Mouse (Mus musculus) spleen, adult 2 months (tissue): ENCODE results near the gene Fam13a. TPM values are rescaled to one million over a fixed set of nuclear protein-coding genes. Genes with fewer than 3 reads are reported as not detected.

Source experiments
- DNase-seq, 2 experiments: peaks; one replicate each; pipeline versions ENCODE4 v3.0.0 to v3.0.0-alpha.2; 2012 to 2021; ENCODE audit warnings: low spot score in 2 of 2, low read depth in 1 of 2
- H3K27ac ChIP-seq: fragments of 200-500 bp; 2 replicates; pipeline ENCODE4 v1.5.1; 2012; ENCODE audit warnings: low read length, inconsistent platforms; ENCODE audit not compliant: insufficient read depth
- H3K27me3 ChIP-seq: fragments of 200-500 bp; 2 replicates; pipeline ENCODE4 v1.6.1; 2012; ENCODE audit warnings: mild to moderate bottlenecking, moderate library complexity, low read length, inconsistent platforms; ENCODE audit not compliant: control insufficient read depth, insufficient read depth
- H3K36me3 ChIP-seq: fragments of 200-500 bp; 2 replicates; pipeline ENCODE4 v1.6.1; 2012; ENCODE audit warnings: mild to moderate bottlenecking, low read length, inconsistent platforms; ENCODE audit not compliant: control insufficient read depth, insufficient read depth
- H3K4me1 ChIP-seq: fragments of 200-500 bp; 2 replicates; pipeline ENCODE4 v1.6.1; 2011; ENCODE audit warnings: inconsistent platforms; ENCODE audit not compliant: control insufficient read depth, insufficient read depth, insufficient read length
- H3K4me3 ChIP-seq: fragments of 200-500 bp; 2 replicates; pipeline ENCODE4 v1.5.1; 2011; ENCODE audit warnings: mild to moderate bottlenecking, inconsistent platforms; ENCODE audit not compliant: insufficient read depth, insufficient read length; ENCODE audit errors: extremely low read depth
- CTCF ChIP-seq: fragments of 200-500 bp; IDR thresholded peaks from 2 replicates; pipeline ENCODE4 v1.5.1; 2011; ENCODE audit warnings: mild to moderate bottlenecking, inconsistent platforms; ENCODE audit not compliant: insufficient read depth, insufficient read length, insufficient replicate concordance; ENCODE audit errors: extremely low read depth
- POLR2A ChIP-seq: fragments of 200-500 bp; IDR thresholded peaks from 2 replicates; pipeline ENCODE4 v1.6.1; 2011; ENCODE audit warnings: low read depth, low read length, inconsistent platforms
- WGBS: fragments of 180-500 bp; shearing (Covaris S2); methylation state at CpG from one replicate; pipeline ENCODE4 v1.1.7; 2018; 5-methylcytosine and 5-hydroxymethylcytosine counted together
- polyA plus RNA-seq: library from polyadenylated mRNA; depleted of rRNA; stranded (reverse); fragments of >200 nt; gene quantifications from 2 replicates; pipeline ENCODE4 v1.2.3, GENCODE M21; 2012

Fam13a gene
- polyA plus RNA-seq, 1 experiment = 0.78 TPM

- Histone ChIP-seq H3K4me1 (no peaks in the 10 kb centered on the region), H3K36me3 (peaks cover 10% of the 10 kb centered on the region), H3K27me3 (no peaks in the 10 kb centered on the region), H3K4me3 (no peak overlapping the region), H3K27ac (no peak overlapping the region)
- TF ChIP-seq CTCF = no peak
- no peak for TF ChIP-seq POLR2A
- WGBS = 93% methylated on average over 8 of the region's 8 CpGs
- no peak for DNase-seq
These were observed 117.0 kb downstream of the Fam13a start for GRCm38 (mm10) chr6:58907336-58907735.

DNA sequence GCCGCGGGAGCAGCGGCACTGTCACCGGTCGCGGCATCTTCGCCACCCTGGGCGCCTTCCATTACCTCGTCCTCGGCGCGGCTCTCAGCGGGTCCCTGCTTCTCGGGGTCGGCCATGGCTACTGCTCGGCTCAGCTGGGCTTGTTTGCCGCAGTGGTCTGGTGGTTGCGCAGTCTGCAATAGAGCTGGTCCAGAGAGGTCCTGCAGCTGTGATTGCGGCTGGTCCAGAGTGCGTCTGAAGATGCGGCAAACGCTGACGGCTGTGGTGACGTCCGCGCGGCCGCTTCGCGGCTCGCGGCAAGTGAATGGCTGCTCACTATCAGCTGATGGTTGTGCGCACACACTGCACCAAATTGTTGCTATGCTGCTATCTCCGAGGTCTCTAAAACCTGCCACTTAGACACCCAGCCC is 117.5 kb downstream of the Fam13a start, which contains the start of gene Nap1l5:
Gene Nap1l5, minus strand, starts transcription at position 225 of the 410 bp plus-strand sequence.
- Histone ChIP-seq H3K4me1 (no peaks in the 10 kb centered on the region), H3K27me3 (no peaks in the 10 kb centered on the region), H3K36me3 (peaks cover 12% of the 10 kb centered on the region), H3K4me3 (no peak within 1 kb of the TSS), H3K27ac (no peak within 1 kb of the TSS)
- TF ChIP-seq POLR2A (no peak), CTCF (no peak)
- no peak for DNase-seq
- 70% methylated on average over 34 of the region's 34 CpGs for whole genome bisulfite sequencing

DNA sequence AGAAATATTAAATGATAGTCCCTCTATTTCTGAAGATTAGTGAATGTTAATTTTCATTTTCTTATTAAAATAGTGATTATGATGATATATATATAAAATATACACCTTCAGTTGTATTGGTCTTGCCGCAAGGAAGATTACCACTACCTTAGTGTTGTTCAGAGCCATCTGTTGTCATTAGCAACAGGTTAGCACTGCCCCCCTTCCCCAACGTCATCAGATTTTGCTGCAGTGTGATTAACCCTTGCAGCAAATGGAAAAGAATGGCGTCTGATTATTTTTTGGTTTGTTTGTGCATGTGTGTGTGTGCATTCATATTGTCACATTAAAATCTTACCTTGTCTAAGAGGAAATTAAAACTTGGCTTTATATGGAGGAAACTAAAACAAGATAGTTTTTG is 119.8 kb downstream of the Fam13a start:
- Histone ChIP-seq H3K4me3 (no peak overlapping the region), H3K27ac (no peak overlapping the region), H3K36me3 (peaks cover 10% of the 10 kb centered on the region), H3K27me3 (no peaks in the 10 kb centered on the region), H3K4me1 (no peaks in the 10 kb centered on the region)
- no peak for DNase-seq
- 83% methylated on average over 3 of the region's 3 CpGs for WGBS
- TF ChIP-seq CTCF = no peak
- no peak for TF ChIP-seq POLR2A

- 69% methylated on average over 8 of the region's 8 CpGs for WGBS
- Histone ChIP-seq H3K27ac (no peak overlapping the region), H3K36me3 (peaks cover 12% of the 10 kb centered on the region), H3K4me1 (no peaks in the 10 kb centered on the region), H3K4me3 (no peak overlapping the region), H3K27me3 (no peaks in the 10 kb centered on the region)
- DNase-seq = no peak
- TF ChIP-seq CTCF (no peak), POLR2A (no peak)
These were observed 121.2 kb downstream of the Fam13a start for GRCm38 (mm10) chr6:58903171-58903570.

- WGBS = 93% methylated on average over 7 of the region's 7 CpGs
- Histone ChIP-seq H3K27me3 (no peaks in the 10 kb centered on the region), H3K4me1 (no peaks in the 10 kb centered on the region), H3K36me3 (peaks cover 17% of the 10 kb centered on the region), H3K4me3 (no peak overlapping the region), H3K27ac (no peak overlapping the region)
- TF ChIP-seq CTCF (no peak), POLR2A (no peak)
- DNase-seq = no peak
These were observed 123.8 kb downstream of the Fam13a start for GRCm38 (mm10) chr6:58900536-58900935.

DNA sequence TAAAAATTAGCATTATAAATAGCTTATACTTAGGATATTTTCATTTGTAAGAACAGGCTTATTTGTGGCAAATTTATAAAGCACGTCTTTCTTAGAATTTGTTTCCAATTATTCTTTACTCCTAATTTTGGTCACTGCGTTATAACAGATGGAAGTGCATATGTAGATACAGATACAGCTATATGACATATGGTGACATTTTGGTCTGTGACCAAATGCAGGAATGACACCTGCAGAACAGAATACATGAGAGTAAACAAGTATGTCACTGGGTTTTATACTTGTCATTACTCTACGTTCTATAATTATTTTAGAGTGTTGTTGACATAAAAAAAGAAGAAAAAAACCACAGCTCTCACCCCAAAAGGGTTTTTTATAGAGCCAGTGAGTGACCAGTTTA is 125.3 kb downstream of the Fam13a start:
- TF ChIP-seq CTCF = no peak
- TF ChIP-seq POLR2A = no peak
- H3K27me3 ChIP-seq = no peaks in the 10 kb centered on the region
- WGBS = 88% methylated on average over 3 of the region's 3 CpGs
- peaks cover 21% of the 10 kb centered on the region for H3K36me3 ChIP-seq
- no peak overlapping the region for H3K27ac ChIP-seq
- H3K4me3 ChIP-seq = no peak overlapping the region
- no peak for DNase-seq
- no peaks in the 10 kb centered on the region for H3K4me1 ChIP-seq

GRCm38 (mm10) chr6:58896648-58897047 is 127.7 kb downstream of the Fam13a start:
- no peak overlapping the region for H3K27ac ChIP-seq
- no peak overlapping the region for H3K4me3 ChIP-seq
- H3K27me3 ChIP-seq = no peaks in the 10 kb centered on the region
- 90% methylated on average over 3 of the region's 3 CpGs for WGBS
- H3K4me1 ChIP-seq = no peaks in the 10 kb centered on the region
- peaks cover 27% of the 10 kb centered on the region for H3K36me3 ChIP-seq
- no peak for DNase-seq
- TF ChIP-seq CTCF (no peak), POLR2A (no peak)
